Mouse (Mus musculus) urinary bladder, postnatal 10 days (tissue): ENCODE results near the gene Nt5c2.

ENCODE experiments used
- DNase-seq: peaks from one replicate; pipeline ENCODE4 v3.0.0; 2022; ENCODE audit warnings: low spot score

The Nt5c2 gene

GRCm38 (mm10) chr19:46966330-46966729 is 48.6 kb downstream of the Nt5c2 start:
- DNase-seq, result no peak

GRCm38 (mm10) chr19:46965496-46965895 is 49.5 kb downstream of the Nt5c2 start:
- no peak for DNase-seq

- no peak for DNase-seq
Observed at GRCm38 (mm10) chr19:46964353-46964752, 50.6 kb downstream of the Nt5c2 start.

- no peak for DNase-seq
Observed at GRCm38 (mm10) chr19:46963440-46963839, 51.5 kb downstream of the Nt5c2 start.

GRCm38 (mm10) chr19:46962841-46963240 is 52.1 kb downstream of the Nt5c2 start:
- no peak for DNase-seq

GRCm38 (mm10) chr19:46962171-46962772 is 52.7 kb downstream of the Nt5c2 start:
- DNase-seq, result peak; percentile 24

- peak; percentile 32 for DNase-seq
Observed at GRCm38 (mm10) chr19:46961652-46962051, 53.3 kb downstream of the Nt5c2 start.

- no peak for DNase-seq
Observed at GRCm38 (mm10) chr19:46961047-46961651, 53.8 kb downstream of the Nt5c2 start.

- no peak for DNase-seq
Observed at GRCm38 (mm10) chr19:46960101-46961046, 54.6 kb downstream of the Nt5c2 start.

- no peak for DNase-seq
Observed at GRCm38 (mm10) chr19:46959536-46959935, 55.4 kb downstream of the Nt5c2 start.

- DNase-seq, result no peak
Observed at GRCm38 (mm10) chr19:46958566-46958965, 56.4 kb downstream of the Nt5c2 start.

- no peak for DNase-seq
Observed at GRCm38 (mm10) chr19:46957971-46958370, 57.0 kb downstream of the Nt5c2 start.

- no peak for DNase-seq
Observed at GRCm38 (mm10) chr19:46957001-46957400, 58.0 kb downstream of the Nt5c2 start.

GRCm38 (mm10) chr19:46956410-46956809 is 58.5 kb downstream of the Nt5c2 start:
- no peak for DNase-seq

- DNase-seq, result no peak
Observed at GRCm38 (mm10) chr19:46955630-46956029, 59.3 kb downstream of the Nt5c2 start.

GRCm38 (mm10) chr19:46953536-46953935 is 61.4 kb downstream of the Nt5c2 start:
- no peak for DNase-seq

- no peak for DNase-seq
Observed at GRCm38 (mm10) chr19:46952986-46953385, 62.0 kb downstream of the Nt5c2 start.

GRCm38 (mm10) chr19:46944341-46944740 is 70.6 kb downstream of the Nt5c2 start:
- DNase-seq, result no peak

- no peak for DNase-seq
Observed at GRCm38 (mm10) chr19:46937173-46937572, 77.8 kb downstream of the Nt5c2 start.

GRCm38 (mm10) chr19:46934025-46934424 is 80.9 kb downstream of the Nt5c2 start:
- no peak for DNase-seq

- no peak for DNase-seq
Observed at GRCm38 (mm10) chr19:46932608-46933007, 82.3 kb downstream of the Nt5c2 start.

- DNase-seq, result no peak
Observed at GRCm38 (mm10) chr19:46930026-46930425, 84.9 kb downstream of the Nt5c2 start.

GRCm38 (mm10) chr19:46929044-46929587 is 85.8 kb downstream of the Nt5c2 start:
- peak; percentile 20 for DNase-seq
